Mouse (Mus musculus): ENCODE results near the gene Rhox3h. TPM values are rescaled to one million over a fixed set of nuclear protein-coding genes. Genes with fewer than 3 reads are reported as not detected.

Rhox3h gene
- polyA plus RNA-seq, 1 experiment from 2014 or later, result not detected

Other genes starting within 250 kb of the Rhox3h start
- gene Rhox4b, start 236.3 kb downstream of the Rhox3h start, polyA plus RNA-seq (2014; fragmentation: Nextera tagmentation; extraction: Ambion mirVana), result not detected in 2 replicates
- not detected in 2 replicates for gene Rhox2c, start 215.1 kb downstream of the Rhox3h start, polyA plus RNA-seq (2014; fragmentation: Nextera tagmentation; extraction: Ambion mirVana)
- not detected in 2 replicates for gene Rhox3c, start 210.2 kb downstream of the Rhox3h start, polyA plus RNA-seq (2014; fragmentation: Nextera tagmentation; extraction: Ambion mirVana)
- gene Rhox4c, start 188.4 kb downstream of the Rhox3h start, polyA plus RNA-seq (2014; fragmentation: Nextera tagmentation; extraction: Ambion mirVana), result not detected in 2 replicates
- gene Rhox2d, start 175.3 kb downstream of the Rhox3h start, polyA plus RNA-seq (2014; fragmentation: Nextera tagmentation; extraction: Ambion mirVana), result not detected in 2 replicates
- not detected in 2 replicates for gene Rhox4d, start 154.4 kb downstream of the Rhox3h start, polyA plus RNA-seq (2014; fragmentation: Nextera tagmentation; extraction: Ambion mirVana)
- not detected in 2 replicates for gene Rhox2e, start 138.3 kb downstream of the Rhox3h start, polyA plus RNA-seq (2014; fragmentation: Nextera tagmentation; extraction: Ambion mirVana)
- not detected in 2 replicates for gene Rhox3e, start 126.7 kb downstream of the Rhox3h start, polyA plus RNA-seq (2014; fragmentation: Nextera tagmentation; extraction: Ambion mirVana)
- gene Rhox4e, start 111.4 kb downstream of the Rhox3h start, polyA plus RNA-seq (2014; fragmentation: Nextera tagmentation; extraction: Ambion mirVana), result not detected in 2 replicates
- not detected in 2 replicates for gene Rhox2f, start 97.4 kb downstream of the Rhox3h start, polyA plus RNA-seq (2014; fragmentation: Nextera tagmentation; extraction: Ambion mirVana)
- not detected in 2 replicates for gene Rhox3f, start 87.8 kb downstream of the Rhox3h start, polyA plus RNA-seq (2014; fragmentation: Nextera tagmentation; extraction: Ambion mirVana)
- gene Rhox4f, start 61.1 kb downstream of the Rhox3h start, polyA plus RNA-seq (2014; fragmentation: Nextera tagmentation; extraction: Ambion mirVana), result not detected in 2 replicates
- not detected in 2 replicates for gene Rhox3g, start 40.2 kb downstream of the Rhox3h start, polyA plus RNA-seq (2014; fragmentation: Nextera tagmentation; extraction: Ambion mirVana)
- gene Rhox2g, start 25.3 kb downstream of the Rhox3h start, polyA plus RNA-seq (2014; fragmentation: Nextera tagmentation; extraction: Ambion mirVana), result not detected in 2 replicates
- gene Rhox4g, start 17.4 kb downstream of the Rhox3h start, polyA plus RNA-seq (2014; fragmentation: Nextera tagmentation; extraction: Ambion mirVana), result not detected in 2 replicates
- gene Rhox2h, start 4.5 kb upstream of the Rhox3h start, polyA plus RNA-seq (2014; fragmentation: Nextera tagmentation; extraction: Ambion mirVana), result not detected in 2 replicates
- gene Rhox5, start 136.1 kb upstream of the Rhox3h start, polyA plus RNA-seq (2014; fragmentation: Nextera tagmentation; extraction: Ambion mirVana), result 4.0 and 4.7 TPM in 2 replicates
- not detected in 2 replicates for gene Rhox6, start 158.1 kb upstream of the Rhox3h start, polyA plus RNA-seq (2014; fragmentation: Nextera tagmentation; extraction: Ambion mirVana)
- not detected in 2 replicates for gene Rhox7a, start 162.9 kb upstream of the Rhox3h start, polyA plus RNA-seq (2014; fragmentation: Nextera tagmentation; extraction: Ambion mirVana)
- not detected in 2 replicates for gene Rhox8, start 210.2 kb upstream of the Rhox3h start, polyA plus RNA-seq (2014; fragmentation: Nextera tagmentation; extraction: Ambion mirVana)
- not detected in 2 replicates for gene Rhox7b, start 228.5 kb upstream of the Rhox3h start, polyA plus RNA-seq (2014; fragmentation: Nextera tagmentation; extraction: Ambion mirVana)
- gene Rhox9, start 233.0 kb upstream of the Rhox3h start, polyA plus RNA-seq (2014; fragmentation: Nextera tagmentation; extraction: Ambion mirVana), result not detected in 2 replicates